Mouse (Mus musculus) myocyte (in vitro differentiated cells): ENCODE measurements around the gene Dhrs11.

Experiments
- CEBPB ChIP-seq: IDR thresholded peaks from 2 replicates; pipeline ENCODE4 v1.6.1; 2011; ENCODE audit warnings: mild to moderate bottlenecking, moderate library complexity; ENCODE audit not compliant: poor library complexity, insufficient read depth, severe bottlenecking
- MAX ChIP-seq: IDR thresholded peaks from one replicate; pipeline ENCODE4 v1.6.1; 2011; ENCODE audit warnings: low read depth, mild to moderate bottlenecking, control low read depth
- POLR2A ChIP-seq: IDR thresholded peaks from one replicate; pipeline ENCODE4 v1.6.1; 2011; ENCODE audit warnings: low read depth, mild to moderate bottlenecking, control low read depth, moderate library complexity; ENCODE audit not compliant: insufficient read length
- USF1 ChIP-seq: IDR thresholded peaks from one replicate; pipeline ENCODE4 v1.6.1; 2011; ENCODE audit warnings: low read depth, mild to moderate bottlenecking, control low read depth, moderate library complexity

DNA sequence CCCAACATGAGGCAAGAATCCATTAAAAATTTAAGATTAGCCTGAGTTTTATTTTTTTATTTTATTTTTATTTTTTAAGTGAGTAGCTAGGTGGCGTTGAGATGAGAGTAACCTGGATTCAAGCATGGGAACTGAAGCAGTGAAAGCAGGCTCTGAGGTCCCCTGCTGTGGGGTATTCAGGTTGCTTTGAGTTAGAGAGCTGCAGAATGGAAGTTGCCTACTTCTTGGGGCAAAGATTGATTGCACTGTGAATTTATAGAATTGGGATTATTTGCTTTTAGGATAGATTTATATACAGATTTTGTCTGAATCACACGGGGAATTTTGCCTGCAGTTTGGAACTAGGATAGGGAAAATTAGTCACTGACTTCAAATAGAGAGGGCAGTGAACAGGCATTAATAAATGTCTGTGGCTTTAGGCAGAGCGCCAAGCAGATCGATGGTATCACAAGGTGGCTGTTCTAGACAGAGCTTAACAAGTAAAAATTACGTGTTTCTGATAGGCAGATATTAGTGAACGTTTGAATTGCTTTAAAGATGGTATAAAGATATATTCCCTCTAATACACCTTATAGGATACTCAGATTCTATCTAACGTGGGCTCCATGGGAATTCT lies 18.8 kb upstream of the Dhrs11 start:
- no peak for TF ChIP-seq MAX
- TF ChIP-seq POLR2A: no peak
- no peak for TF ChIP-seq CEBPB
- TF ChIP-seq USF1: no peak
